Mouse (Mus musculus) heart, adult 9 months (tissue): ENCODE data around the gene Osbpl7.
A peak's percentile ranks its signal among the peaks of the same experiment; 100 is the strongest.

Experiments used
- DNase-seq, 2 experiments: peaks; one replicate each; pipeline ENCODE4 v3.0.0; 2022; ENCODE audit warnings: low spot score in 2 of 2

Osbpl7 gene

DNA sequence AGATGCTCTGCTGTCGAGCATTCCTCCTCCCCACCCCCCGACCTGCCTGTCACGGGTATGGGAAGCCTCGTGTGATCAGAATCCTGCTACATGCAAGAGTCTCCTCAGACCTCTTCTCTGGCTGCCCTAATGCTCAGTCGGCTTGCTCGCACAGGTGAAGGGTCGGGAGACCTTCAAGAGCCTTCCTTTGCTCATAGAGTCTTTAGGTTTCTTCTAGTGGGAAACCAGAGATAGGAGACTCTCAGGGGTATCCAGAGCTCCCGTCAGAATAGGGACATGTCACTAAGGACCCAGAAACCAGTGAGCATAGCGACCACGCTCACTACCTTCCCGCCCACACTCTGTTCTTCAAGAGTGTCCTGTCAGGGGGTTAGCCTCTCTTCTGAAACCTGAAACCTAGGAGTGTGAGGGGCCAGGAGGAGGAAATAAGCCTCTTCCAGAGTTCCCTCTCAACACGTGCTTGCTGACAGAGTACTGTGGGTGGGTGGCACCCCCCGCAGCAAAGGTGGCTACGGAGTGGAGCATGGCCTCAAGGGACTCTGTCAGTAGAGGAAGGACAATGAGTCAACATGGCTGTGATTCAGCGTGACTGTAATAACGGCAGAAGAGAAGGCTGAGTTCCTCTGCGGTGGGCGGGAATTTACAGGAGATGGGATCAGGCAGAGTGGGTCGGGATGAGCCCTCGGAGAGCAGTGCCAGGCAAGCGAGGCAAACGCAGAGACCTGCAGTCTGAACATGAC, 33.1 kb downstream of the Osbpl7 start:
- DNase-seq, result no peak

- no peak for DNase-seq
Measured at GRCm38 (mm10) chr11:97084821-97085505, 34.5 kb downstream of the Osbpl7 start.

DNA sequence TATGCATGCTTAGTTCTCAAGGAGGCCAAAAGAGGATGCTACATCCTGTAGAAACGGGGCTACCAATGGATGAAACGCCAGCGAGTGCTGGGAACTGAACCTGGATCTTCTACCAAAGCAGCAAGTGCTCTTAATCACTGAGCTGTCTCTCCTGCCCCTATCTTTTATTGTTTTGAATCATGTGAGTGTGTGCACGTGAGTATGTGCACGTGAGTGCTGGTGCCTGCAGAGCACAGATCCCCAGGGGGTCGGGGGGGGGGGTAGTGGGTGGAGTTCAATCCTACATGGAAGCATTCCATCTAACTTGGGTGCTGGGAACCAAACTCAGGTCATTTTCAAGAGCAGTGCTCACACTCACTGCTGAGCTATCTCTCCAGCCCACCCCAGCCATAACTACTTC, 35.9 kb downstream of the Osbpl7 start:
- no peak for DNase-seq

DNA sequence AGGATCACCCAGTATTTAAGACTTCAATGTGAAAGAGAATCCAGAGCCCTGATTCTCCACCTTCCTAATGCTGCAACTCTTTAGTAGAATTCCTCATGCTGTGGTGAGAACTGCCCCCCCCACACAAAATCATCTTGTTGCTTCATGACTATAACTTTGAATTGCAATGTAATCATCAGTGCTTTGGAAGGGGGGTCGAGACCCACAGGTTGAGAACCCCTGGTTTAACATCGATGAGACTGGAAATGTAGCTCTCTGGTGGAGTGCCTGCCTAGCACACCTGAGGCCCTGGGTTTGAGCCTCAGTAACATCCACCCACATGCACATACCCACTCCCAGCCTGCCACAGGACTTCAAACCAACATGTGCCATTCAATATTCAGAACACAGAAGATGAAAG, 44.2 kb downstream of the Osbpl7 start:
- no peak for DNase-seq

- peak; percentile 40 to 46 for DNase-seq
Measured at GRCm38 (mm10) chr11:97098791-97099190, 48.4 kb downstream of the Osbpl7 start.

GRCm38 (mm10) chr11:97101722-97102121, 51.3 kb downstream of the Osbpl7 start:
- DNase-seq, result peak; percentile 23 to 42

DNA sequence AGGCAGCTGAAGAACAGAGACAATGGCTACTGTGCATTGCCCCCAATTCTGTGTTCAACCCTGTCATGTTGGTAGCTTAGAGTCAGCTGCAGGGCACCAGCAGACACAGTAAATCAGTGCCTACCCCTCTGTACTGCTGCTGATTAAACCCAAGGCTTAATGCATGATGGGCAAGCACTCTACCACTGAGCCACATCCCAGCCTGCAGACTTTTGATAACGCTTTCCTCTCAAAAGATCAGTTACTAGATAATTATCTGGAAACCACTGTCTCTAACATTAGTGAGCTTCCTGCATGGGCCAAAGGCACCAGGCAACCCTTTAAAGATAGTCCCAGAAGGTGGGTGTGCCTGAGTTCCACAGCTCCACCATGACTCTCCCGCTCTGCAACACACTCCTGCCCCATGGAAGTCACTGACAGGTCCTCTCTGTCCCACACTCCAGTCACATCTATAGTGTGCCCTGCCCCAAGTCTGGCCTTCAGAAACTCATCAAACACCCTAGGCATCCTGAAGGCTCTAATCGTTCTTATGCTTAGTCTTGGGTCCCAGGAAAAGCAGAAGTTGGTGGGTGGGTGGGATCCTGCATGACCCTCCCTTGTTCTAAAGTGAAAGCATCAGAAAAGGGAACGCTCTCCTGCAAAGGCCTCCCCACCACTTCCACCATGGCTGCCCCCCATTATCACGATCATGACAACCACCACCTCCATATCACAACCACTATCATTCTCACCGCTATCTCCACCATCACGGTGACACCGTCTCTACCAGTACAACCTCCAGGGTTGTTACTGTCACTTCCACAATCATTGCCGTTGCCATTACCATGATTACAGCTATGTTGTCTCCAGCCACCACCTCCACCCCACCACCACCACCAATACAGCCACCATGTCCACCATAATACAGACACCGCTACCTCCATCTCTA, 53.0 kb downstream of the Osbpl7 start:
- no peak for DNase-seq

GRCm38 (mm10) chr11:97104091-97104483, 53.7 kb downstream of the Osbpl7 start:
- no peak for DNase-seq

DNA sequence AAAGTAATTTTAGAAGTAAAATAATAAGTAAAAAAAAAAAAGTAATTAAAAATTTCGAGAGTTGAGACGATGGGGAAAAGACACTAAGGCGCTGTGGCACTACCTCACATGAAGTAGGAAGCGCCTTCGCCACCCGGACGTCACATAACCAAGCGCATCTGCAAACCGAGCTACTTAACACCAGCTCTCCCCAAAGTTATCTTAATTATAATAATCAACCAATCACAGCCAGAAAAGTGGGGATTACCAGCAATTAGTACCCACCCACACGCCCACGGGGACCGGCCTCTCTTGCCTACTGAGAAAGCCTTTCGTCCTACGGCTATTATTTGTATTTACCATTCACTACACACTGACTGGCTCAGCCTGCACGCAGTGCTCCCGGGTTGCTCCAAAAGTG, 58.5 kb downstream of the Osbpl7 start:
- DNase-seq, result no peak

- no peak for DNase-seq
Measured at GRCm38 (mm10) chr11:97112519-97113125, 62.2 kb downstream of the Osbpl7 start.

GRCm38 (mm10) chr11:97114671-97115601, 64.5 kb downstream of the Osbpl7 start, which contains the start of gene Tbx21:
Gene Tbx21 (minus strand): TSS chr11:97115331.
- no peak for DNase-seq

DNA sequence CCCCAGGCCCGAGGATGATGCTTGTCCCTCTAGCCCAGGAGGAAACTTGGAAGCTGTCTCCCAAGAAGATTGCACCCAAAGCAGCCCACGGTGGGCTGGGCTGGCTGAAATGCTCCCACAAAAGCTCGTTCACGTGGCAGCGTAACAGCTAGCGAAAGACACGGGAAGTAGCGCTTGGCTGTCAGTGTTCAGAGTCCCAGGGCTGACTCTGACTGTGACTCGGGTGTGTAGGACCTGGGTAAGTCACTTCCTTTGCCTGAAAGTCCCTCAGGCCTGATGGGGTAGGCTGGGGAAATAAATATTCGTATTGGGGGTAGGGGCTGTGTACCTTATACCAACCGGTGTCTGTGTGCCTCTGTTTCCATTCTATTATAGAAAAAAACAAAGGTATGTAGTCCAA, 65.4 kb downstream of the Osbpl7 start:
- no peak for DNase-seq
